Mouse (Mus musculus): ENCODE measurements around the gene 4930595D18Rik.

DNA sequence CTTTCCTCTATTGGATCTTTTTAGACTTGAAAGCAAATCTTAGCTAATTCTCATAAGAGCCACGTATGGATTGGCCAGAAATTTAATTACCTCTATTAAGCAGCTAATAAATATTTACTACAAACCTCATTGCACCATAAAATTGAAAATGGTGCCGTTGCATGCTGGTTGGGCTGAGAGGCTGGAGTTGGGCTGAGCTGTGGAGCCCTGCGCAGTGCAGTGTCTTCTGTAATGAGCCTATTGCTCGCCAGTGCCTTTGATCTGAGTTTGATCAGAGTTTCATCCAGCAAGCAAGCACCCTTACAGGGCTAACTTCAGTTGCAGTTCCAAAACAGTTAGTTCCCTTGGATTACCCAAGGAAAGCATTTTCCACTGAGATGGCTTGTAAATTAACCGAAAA lies 30.3 kb downstream of the 4930595D18Rik start:
- no peak for TF ChIP-seq CTCF (IDR thresholded peaks at IDR 0.05; ENCODE audit: extremely low read depth, insufficient read depth, low read length)
- TF ChIP-seq POLR2A (IDR thresholded peaks at IDR 0.05; ENCODE audit: extremely low read depth, insufficient read depth, low read length): no peak

All from cortical plate, adult 2 months (tissue).